ENCODE assay signal across 34 mouse cellular contexts in genomic region chr7:102950732-102951131, GRCm38 (mm10). TPM values are rescaled to one million over a fixed set of nuclear protein-coding genes. Genes with fewer than 3 reads are reported as not detected.
"Had no signal": no experiment of that assay in that cellular context is flagged by ENCODE, and none has a peak within 500 bp of the region (broad histone marks: within the 10 kb centered on the region; RNA-seq: fewer than 3 reads in every experiment).

No protein-coding gene starts in this region.

- ATAC-seq: forebrain, embryonic 13.5 days; forebrain, embryonic 14.5 days; forebrain, embryonic 15.5 days; forebrain, embryonic 16.5 days; forebrain, postnatal 0 days had no signal

- H3K4me2 ChIP-seq: embryonic facial prominence, embryonic 12.5 days; embryonic facial prominence, embryonic 13.5 days; embryonic facial prominence, embryonic 15.5 days; forebrain, embryonic 12.5 days; forebrain, embryonic 13.5 days; forebrain, embryonic 15.5 days had no signal

- DNase-seq: cerebellum, adult 2 months; cerebellum, adult 8-10 months; cerebellum, adult 9-10 months; cerebellum, adult 9-11 months; cerebellum, postnatal 10 days; cerebellum, postnatal 14 days; cerebellum, postnatal 25 days; cerebellum, postnatal 36 days; embryo, embryonic 11 days; forebrain, postnatal 0 days; gastrocnemius, adult 2 months; gastrocnemius, postnatal 10 days; gastrocnemius, postnatal 14 days; gastrocnemius, postnatal 25 days; gastrocnemius, postnatal 36 days; heart, adult 11 months; heart, adult 18-20 months had no signal

- H3K27ac ChIP-seq: embryonic facial prominence, embryonic 10.5 days; embryonic facial prominence, embryonic 12.5 days; embryonic facial prominence, embryonic 13.5 days; embryonic facial prominence, embryonic 15.5 days; forebrain, embryonic 10.5 days; forebrain, embryonic 12.5 days; forebrain, embryonic 13.5 days; forebrain, embryonic 15.5 days; gastrocnemius, adult 2 months had no signal

- H3K4me1 ChIP-seq: embryonic facial prominence, embryonic 10.5 days; embryonic facial prominence, embryonic 12.5 days; embryonic facial prominence, embryonic 13.5 days; embryonic facial prominence, embryonic 15.5 days; forebrain, embryonic 10.5 days; forebrain, embryonic 12.5 days; forebrain, embryonic 13.5 days; forebrain, embryonic 15.5 days had no signal

- H3K4me3 ChIP-seq: embryonic facial prominence, embryonic 10.5 days; embryonic facial prominence, embryonic 12.5 days; embryonic facial prominence, embryonic 13.5 days; embryonic facial prominence, embryonic 15.5 days; erythroblast, embryonic 14.5 days; forebrain, embryonic 10.5 days; forebrain, embryonic 12.5 days; forebrain, embryonic 13.5 days; forebrain, embryonic 15.5 days; gastrocnemius, adult 2 months had no signal

- H3K27me3 ChIP-seq: embryonic facial prominence, embryonic 12.5 days; embryonic facial prominence, embryonic 13.5 days; embryonic facial prominence, embryonic 15.5 days; forebrain, embryonic 12.5 days; forebrain, embryonic 13.5 days; forebrain, embryonic 15.5 days had no signal

- H3K9ac ChIP-seq: embryonic facial prominence, embryonic 12.5 days; embryonic facial prominence, embryonic 13.5 days; embryonic facial prominence, embryonic 15.5 days; forebrain, embryonic 12.5 days; forebrain, embryonic 13.5 days; forebrain, embryonic 15.5 days; forebrain, postnatal 0 days had no signal

- H3K36me3 ChIP-seq: embryonic facial prominence, embryonic 10.5 days; embryonic facial prominence, embryonic 12.5 days; embryonic facial prominence, embryonic 13.5 days; embryonic facial prominence, embryonic 15.5 days; forebrain, embryonic 10.5 days; forebrain, embryonic 12.5 days; forebrain, embryonic 15.5 days had no signal

- H3K9me3 ChIP-seq: embryonic facial prominence, embryonic 10.5 days; embryonic facial prominence, embryonic 12.5 days; embryonic facial prominence, embryonic 13.5 days; embryonic facial prominence, embryonic 15.5 days; forebrain, embryonic 10.5 days; forebrain, embryonic 12.5 days; forebrain, embryonic 13.5 days; forebrain, embryonic 15.5 days had no signal

RNA-seq across cellular contexts. Expression of gene Olfr574, which starts 2.5 kb away (rescaled TPM):
- polyA plus RNA-seq: cerebellum, adult 2 months; cortical plate, adult 2 months; embryonic facial prominence, embryonic 10.5 days; embryonic facial prominence, embryonic 11.5 days; embryonic facial prominence, embryonic 12.5 days; embryonic facial prominence, embryonic 13.5 days; embryonic facial prominence, embryonic 14.5 days; embryonic facial prominence, embryonic 15.5 days; erythroblast, embryonic 14.5 days; forebrain, embryonic 10.5 days; forebrain, embryonic 11.5 days; forebrain, embryonic 12.5 days; forebrain, embryonic 13.5 days; forebrain, embryonic 14.5 days; forebrain, embryonic 15.5 days; forebrain, embryonic 16.5 days; forebrain, postnatal 0 days; frontal cortex, adult 2 months; gonadal fat pad, adult 2 months had no signal

RNA-seq across cellular contexts. Expression of gene Olfr575, which starts 7.8 kb away (rescaled TPM):
- polyA plus RNA-seq: cerebellum, adult 2 months; cortical plate, adult 2 months; embryonic facial prominence, embryonic 10.5 days; embryonic facial prominence, embryonic 11.5 days; embryonic facial prominence, embryonic 12.5 days; embryonic facial prominence, embryonic 13.5 days; embryonic facial prominence, embryonic 14.5 days; embryonic facial prominence, embryonic 15.5 days; erythroblast, embryonic 14.5 days; forebrain, embryonic 10.5 days; forebrain, embryonic 11.5 days; forebrain, embryonic 12.5 days; forebrain, embryonic 13.5 days; forebrain, embryonic 14.5 days; forebrain, embryonic 15.5 days; forebrain, embryonic 16.5 days; forebrain, postnatal 0 days; frontal cortex, adult 2 months; gonadal fat pad, adult 2 months had no signal

RNA-seq across cellular contexts. Expression of gene Olfr573-ps1, which starts 8.4 kb away (rescaled TPM):
- polyA plus RNA-seq: cerebellum, adult 2 months; cortical plate, adult 2 months; embryonic facial prominence, embryonic 10.5 days; embryonic facial prominence, embryonic 11.5 days; embryonic facial prominence, embryonic 12.5 days; embryonic facial prominence, embryonic 13.5 days; embryonic facial prominence, embryonic 14.5 days; embryonic facial prominence, embryonic 15.5 days; erythroblast, embryonic 14.5 days; forebrain, embryonic 10.5 days; forebrain, embryonic 11.5 days; forebrain, embryonic 12.5 days; forebrain, embryonic 13.5 days; forebrain, embryonic 14.5 days; forebrain, embryonic 15.5 days; forebrain, embryonic 16.5 days; forebrain, postnatal 0 days; frontal cortex, adult 2 months; gonadal fat pad, adult 2 months had no signal

RNA-seq across cellular contexts. Expression of gene Olfr576, which starts 11.7 kb away (rescaled TPM):
- polyA plus RNA-seq: cerebellum, adult 2 months; cortical plate, adult 2 months; embryonic facial prominence, embryonic 10.5 days; embryonic facial prominence, embryonic 11.5 days; embryonic facial prominence, embryonic 12.5 days; embryonic facial prominence, embryonic 13.5 days; embryonic facial prominence, embryonic 14.5 days; embryonic facial prominence, embryonic 15.5 days; erythroblast, embryonic 14.5 days; forebrain, embryonic 10.5 days; forebrain, embryonic 11.5 days; forebrain, embryonic 12.5 days; forebrain, embryonic 13.5 days; forebrain, embryonic 14.5 days; forebrain, embryonic 15.5 days; forebrain, embryonic 16.5 days; forebrain, postnatal 0 days; frontal cortex, adult 2 months; gonadal fat pad, adult 2 months had no signal

RNA-seq across cellular contexts. Expression of gene Olfr577, which starts 25.0 kb away (rescaled TPM):
- polyA plus RNA-seq: cerebellum, adult 2 months; cortical plate, adult 2 months; embryonic facial prominence, embryonic 10.5 days; embryonic facial prominence, embryonic 11.5 days; embryonic facial prominence, embryonic 12.5 days; embryonic facial prominence, embryonic 13.5 days; embryonic facial prominence, embryonic 14.5 days; embryonic facial prominence, embryonic 15.5 days; erythroblast, embryonic 14.5 days; forebrain, embryonic 10.5 days; forebrain, embryonic 11.5 days; forebrain, embryonic 12.5 days; forebrain, embryonic 13.5 days; forebrain, embryonic 14.5 days; forebrain, embryonic 15.5 days; forebrain, embryonic 16.5 days; forebrain, postnatal 0 days; frontal cortex, adult 2 months; gonadal fat pad, adult 2 months had no signal
